Mouse (Mus musculus): ENCODE results near the gene Uck2. TPM values are rescaled to one million over a fixed set of nuclear protein-coding genes. Genes with fewer than 3 reads are reported as not detected.

Gene Uck2
- polyA plus RNA-seq, 1 experiment from 2014 or later = 69.1 TPM

DNA sequence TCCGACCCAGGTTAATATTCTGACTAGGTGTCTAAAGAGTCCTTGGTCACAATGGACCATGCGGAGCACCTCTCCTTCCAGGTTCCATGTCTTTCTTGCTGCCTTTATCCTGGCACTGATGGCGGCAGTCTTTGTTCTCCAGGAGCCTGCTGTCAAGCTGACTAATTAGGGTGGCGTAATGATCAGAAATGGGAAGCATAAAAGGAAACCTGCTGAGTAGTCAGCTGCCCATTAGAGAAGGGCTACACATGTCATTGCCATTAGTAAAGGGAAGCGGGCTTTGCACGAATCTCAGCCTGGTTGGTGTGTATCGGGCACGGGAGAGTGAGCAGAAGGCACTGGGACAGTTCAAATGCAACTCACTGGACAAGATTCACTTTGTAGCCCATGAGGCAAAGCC is 90.4 kb downstream of the Uck2 start:
- no peak overlapping the region for H3K4me2 ChIP-seq
- H3K4me3 ChIP-seq = no peak overlapping the region
- H3K4me1 ChIP-seq = no peaks in the 10 kb centered on the region
- no peak overlapping the region for H3K9ac ChIP-seq
- H3K27me3 ChIP-seq = no peaks in the 10 kb centered on the region
- 28% methylated on average over 8 of the region's 8 CpGs for WGBS
- H3K27ac ChIP-seq = no peak overlapping the region
- no peak for ATAC-seq (ENCODE audit: insufficient number of reproducible peaks, low FRiP score, low TSS enrichment, low read depth)
- H3K36me3 ChIP-seq = no peaks in the 10 kb centered on the region
- H3K9me3 ChIP-seq = no peaks in the 10 kb centered on the region

DNA sequence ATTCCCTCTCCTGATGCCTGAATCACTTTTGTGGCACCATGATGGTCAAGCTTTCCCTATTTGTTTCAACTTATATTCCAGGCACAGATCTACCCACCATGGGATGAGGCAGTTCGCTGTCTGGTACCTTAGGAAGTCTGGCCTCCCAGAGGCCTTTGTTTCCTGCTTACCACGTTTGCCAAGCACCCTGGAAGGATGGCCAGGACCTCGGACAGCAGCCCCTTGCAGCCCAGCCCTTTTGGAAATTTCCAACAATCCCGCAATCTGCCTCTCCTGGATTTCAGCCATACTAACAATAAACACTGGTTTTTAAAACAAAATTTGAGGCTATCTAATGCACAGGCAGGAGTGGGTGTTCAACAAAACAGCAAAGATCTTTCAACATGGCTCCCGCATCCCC is 97.3 kb downstream of the Uck2 start:
- WGBS = 17% methylated on average over 5 of the region's 5 CpGs
- no peaks in the 10 kb centered on the region for H3K36me3 ChIP-seq
- H3K27ac ChIP-seq = no peak overlapping the region
- no peak overlapping the region for H3K4me2 ChIP-seq
- H3K4me1 ChIP-seq = no peaks in the 10 kb centered on the region
- H3K9ac ChIP-seq = no peak overlapping the region
- H3K4me3 ChIP-seq = no peak overlapping the region
- H3K27me3 ChIP-seq = no peaks in the 10 kb centered on the region
- no peak for ATAC-seq (ENCODE audit: insufficient number of reproducible peaks, low FRiP score, low TSS enrichment, low read depth)
- no peaks in the 10 kb centered on the region for H3K9me3 ChIP-seq

DNA sequence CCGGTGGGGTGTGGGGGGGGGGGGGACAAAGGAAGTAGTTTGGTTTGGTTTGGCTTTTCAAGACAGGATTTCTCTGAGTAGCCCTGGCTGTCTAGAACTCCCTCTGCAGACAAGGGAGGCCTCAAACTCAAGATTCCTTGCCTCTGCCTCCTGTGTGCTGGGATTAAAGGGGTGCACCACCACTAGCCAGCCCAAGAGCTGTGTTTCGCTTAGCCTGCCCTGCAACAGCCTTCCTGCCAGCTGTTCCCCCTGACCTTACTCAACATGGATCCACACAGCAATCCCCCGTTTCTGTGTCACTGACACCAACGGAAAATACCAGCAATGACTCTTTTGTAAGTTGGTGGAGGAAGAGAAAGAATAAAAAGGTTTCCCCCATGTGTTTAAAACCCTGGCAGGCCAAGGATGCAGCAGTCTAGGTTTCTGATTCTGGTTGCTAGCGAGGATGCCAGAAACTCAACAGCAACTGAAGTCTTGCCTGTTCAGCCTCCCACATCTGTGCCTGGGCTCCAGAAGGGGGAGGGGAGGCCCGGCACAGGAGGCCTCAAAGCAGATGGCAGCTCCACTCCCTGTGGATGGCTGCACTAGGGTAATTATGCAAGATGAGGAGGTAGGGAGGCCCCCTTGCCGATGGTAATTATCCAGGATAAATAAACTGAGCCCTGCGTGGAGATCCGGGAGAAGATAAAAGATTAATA is 103.1 kb downstream of the Uck2 start:
- Histone ChIP-seq H3K9me3 (no peaks in the 10 kb centered on the region), H3K9ac (no peak overlapping the region), H3K4me2 (no peak overlapping the region), H3K27ac (no peak overlapping the region), H3K36me3 (no peaks in the 10 kb centered on the region), H3K27me3 (no peaks in the 10 kb centered on the region), H3K4me1 (no peaks in the 10 kb centered on the region), H3K4me3 (no peak overlapping the region)
- ATAC-seq (ENCODE audit: insufficient number of reproducible peaks, low FRiP score, low TSS enrichment, low read depth) = no peak
- WGBS = 17% methylated on average over 9 of the region's 9 CpGs

Small RNAs within 50 kb of the gene (microRNA-seq; reads per million reads assigned to microRNA genes)
- gene Mir6347 = not detected

Other genes starting within 250 kb of the Uck2 start
- 92.8 and 104 TPM in 2 replicates for gene Tmco1, start 23.1 kb upstream of the Uck2 start, polyA plus RNA-seq (2015; fragmentation: Nextera tagmentation; extraction: Ambion mirVana)
- 56.9 and 57.8 TPM in 2 replicates for gene Aldh9a1, start 64.7 kb upstream of the Uck2 start, polyA plus RNA-seq (2015; fragmentation: Nextera tagmentation; extraction: Ambion mirVana)
- gene Mgst3, start 108.5 kb upstream of the Uck2 start, polyA plus RNA-seq (2015; fragmentation: Nextera tagmentation; extraction: Ambion mirVana) = 61.9 and 62.2 TPM in 2 replicates
- gene Lrrc52, start 181.5 kb upstream of the Uck2 start, polyA plus RNA-seq (2015; fragmentation: Nextera tagmentation; extraction: Ambion mirVana) = 0.22 TPM in 1 of 2 replicates, not detected in the other

Data from limb, embryonic 15.5 days (tissue).